18 mouse cellular contexts compared by ENCODE assay signal in the genomic region with DNA sequence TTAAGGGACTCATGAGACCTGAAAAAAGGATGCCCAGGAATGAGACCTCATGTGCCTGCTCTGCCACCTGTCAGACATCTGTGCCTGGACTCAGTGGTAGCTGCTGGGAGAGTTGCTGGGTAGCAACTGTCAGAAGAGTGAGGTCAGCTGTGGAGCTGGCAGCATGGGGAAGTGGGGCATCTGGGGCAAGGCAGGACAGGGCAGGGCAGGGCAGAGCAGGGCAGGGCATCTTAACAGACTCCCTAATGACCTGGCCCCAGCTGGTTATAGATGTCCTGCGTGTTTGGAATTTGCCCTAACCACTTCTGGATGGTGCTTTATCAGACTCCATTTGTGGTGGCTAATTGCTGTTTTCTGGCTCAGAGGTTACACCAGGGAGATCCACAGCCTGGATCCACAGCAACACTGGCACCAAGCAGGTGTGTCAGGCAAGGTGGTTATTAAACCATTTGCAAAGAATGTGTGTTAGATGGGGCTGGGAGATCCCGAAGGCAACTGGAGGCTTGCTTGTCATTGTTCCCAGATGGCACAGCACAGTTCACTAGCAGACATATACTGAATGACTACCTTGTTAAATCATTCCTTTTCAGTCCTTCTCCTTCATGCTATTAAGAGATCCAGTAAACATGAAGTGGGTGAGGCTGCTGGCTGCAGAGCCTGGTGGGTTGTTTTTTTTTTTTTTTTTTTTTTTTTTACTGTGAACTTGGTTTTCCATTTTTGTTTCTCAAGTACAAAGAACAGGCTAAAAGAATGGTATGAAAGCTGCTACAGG. TPM values are rescaled to one million over a fixed set of nuclear protein-coding genes. Genes with fewer than 3 reads are reported as not detected.
DNase-seq lines count a peak whose midpoint lies in the region; ATAC-seq and TF ChIP-seq lines count a peak whose summit lies in the region.
"Had no signal": no experiment of that assay in that cellular context is flagged by ENCODE, and none has a peak within 500 bp of the region (broad histone marks: within the 10 kb centered on the region; RNA-seq: fewer than 3 reads in every experiment).

No protein-coding gene starts in this region.

- no peaks in the 10 kb centered on the region for H3K79me2 ChIP-seq in MEL (ENCODE audit: control insufficient read depth, insufficient read depth, low read length, poor library complexity)

- H3K4me1 ChIP-seq in MEL (ENCODE audit: control insufficient read depth in 1 of 2, insufficient read depth in 2 of 2, low read length in 2 of 2), result peaks cover 14 to 19% of the 10 kb centered on the region in 2 experiments
- peaks cover 12% of the 10 kb centered on the region for H3K4me1 ChIP-seq in liver, embryonic 11.5 days (replicated peaks; ENCODE audit: control insufficient read depth, insufficient read depth, low read length)
- H3K4me1 ChIP-seq: lung, embryonic 15.5 days had no signal

- ATAC-seq in common myeloid progenitor, adult 5-6 weeks (replicated peaks; ENCODE audit: low read depth, poor library complexity, severe bottlenecking), result peak; percentile 45; the same call in 1 of the 2 replicates
- ATAC-seq in megakaryocyte, adult 5-6 weeks (ENCODE audit: poor library complexity, severe bottlenecking), result peak; percentile 88
- no peak for ATAC-seq in liver, embryonic 11.5 days (replicated peaks; ENCODE audit: low FRiP score)
- ATAC-seq: hindbrain, postnatal 0 days had no signal

- WGBS in liver, embryonic 11.5 days, result 67% methylated on average over 2 of the region's 2 CpGs

- TF ChIP-seq RAD21 in MEL (IDR thresholded peaks at IDR 0.05; ENCODE audit: low read depth, low read length), result no peak

- H3K36me3 ChIP-seq in MEL (ENCODE audit: control insufficient read depth in 1 of 2, insufficient read depth in 2 of 2, low read length in 2 of 2), result peaks cover 0 to 25% of the 10 kb centered on the region in 2 experiments; a peak in 2 of 4 replicates
- no peaks in the 10 kb centered on the region for H3K36me3 ChIP-seq in liver, embryonic 11.5 days (ENCODE audit: control insufficient read depth, insufficient read depth, low read length)
- H3K36me3 ChIP-seq: heart, embryonic 10.5 days; lung, embryonic 15.5 days had no signal

- no peak overlapping the region for H3K4me3 ChIP-seq in MEL (ENCODE audit: control insufficient read depth in 1 of 2, insufficient read depth in 1 of 2, low read depth in 2 of 2, low read length in 2 of 2)
- H3K4me3 ChIP-seq in liver, embryonic 11.5 days (ENCODE audit: low read depth, low read length), result no peak overlapping the region
- H3K4me3 ChIP-seq: heart, embryonic 10.5 days; lung, embryonic 15.5 days had no signal

- no peak overlapping the region for H3K27ac ChIP-seq in MEL (ENCODE audit: control insufficient read depth, low read depth, low read length)
- H3K27ac ChIP-seq in liver, embryonic 11.5 days (ENCODE audit: low read depth, low read length), result no peak overlapping the region
- H3K27ac ChIP-seq: heart, embryonic 10.5 days; hindbrain, postnatal 0 days; lung, embryonic 15.5 days had no signal

- no peak for TF ChIP-seq EP300 in MEL (IDR thresholded peaks at IDR 0.05; ENCODE audit: low read depth in 1 of 2, low read length in 2 of 2)

- intact Hi-C loops in gastrocnemius, postnatal 14 days (cut with DNase I; ENCODE audit: low total_unique reads), result no loop called here
- intact Hi-C loops in gastrocnemius, postnatal 36 days (cut with DNase I), result no loop called here

- H3K9me3 ChIP-seq in MEL (replicated peaks; ENCODE audit: insufficient read depth, low read length), result no peaks in the 10 kb centered on the region
- H3K9me3 ChIP-seq in liver, embryonic 11.5 days (ENCODE audit: control insufficient read depth, low read length), result no peaks in the 10 kb centered on the region
- H3K9me3 ChIP-seq: heart, embryonic 10.5 days; lung, embryonic 15.5 days had no signal

- no peak for TF ChIP-seq CTCF in MEL (IDR thresholded peaks at IDR 0.05 in 2 of 3, conservative IDR thresholded peaks at IDR 0.05 in 1 of 3; ENCODE audit: control insufficient read depth in 1 of 3, insufficient read depth in 1 of 3, low read depth in 2 of 3, low read length in 3 of 3, poor library complexity in 1 of 3, severe bottlenecking in 1 of 3)

- DNase-seq in gastrocnemius, postnatal 14 days, result peak; percentile 36
- no peak for DNase-seq in gastrocnemius, postnatal 36 days
- DNase-seq in MEL (ENCODE audit: low read depth, low spot score), result no peak
- no peak for DNase-seq in thymus, postnatal 10 days (ENCODE audit: low spot score in 2 of 2)
- DNase-seq in liver, embryonic 11.5 days (ENCODE audit: low spot score), result no peak
- DNase-seq in urinary bladder, postnatal 14 days (ENCODE audit: low spot score), result no peak
- DNase-seq: adrenal gland, adult 2 months; cerebellum, adult 18-20 months; heart, postnatal 4 days; kidney, adult 9 months; thymus, postnatal 4 days had no signal

- TF ChIP-seq POLR2A in MEL (IDR thresholded peaks at IDR 0.05; ENCODE audit: control insufficient read depth in 1 of 2, insufficient read depth in 1 of 2, low read depth in 1 of 2, low read length in 2 of 2, poor library complexity in 1 of 2), result no peak

- no peak overlapping the region for H3K4me2 ChIP-seq in liver, embryonic 11.5 days
- H3K4me2 ChIP-seq: lung, embryonic 15.5 days had no signal

- H3K9ac ChIP-seq in MEL (ENCODE audit: control insufficient read depth, low read depth, low read length, poor library complexity, severe bottlenecking), result no peak overlapping the region
- no peak overlapping the region for H3K9ac ChIP-seq in liver, embryonic 11.5 days (ENCODE audit: low read depth, low read length)
- H3K9ac ChIP-seq: lung, embryonic 15.5 days had no signal

- no peaks in the 10 kb centered on the region for H3K27me3 ChIP-seq in MEL (ENCODE audit: control insufficient read depth in 1 of 2, insufficient read depth in 2 of 2, low read length in 2 of 2)
- H3K27me3 ChIP-seq in liver, embryonic 11.5 days (replicated peaks; ENCODE audit: control insufficient read depth, insufficient read depth, low read length), result no peaks in the 10 kb centered on the region
- H3K27me3 ChIP-seq: lung, embryonic 15.5 days had no signal

TF ChIP-seq in MEL, 35 proteins besides CTCF, POLR2A, EP300 and RAD21:
- TF ChIP-seq TCF12 (IDR thresholded peaks at IDR 0.05; ENCODE audit: low read depth, low read length) (no peak), ZNF384 (IDR thresholded peaks at IDR 0.05; ENCODE audit: low read depth, low read length) (peak; percentile 43), CHD1 (IDR thresholded peaks at IDR 0.05; ENCODE audit: low read depth, low read length) (no peak)
TF ChIP-seq in MEL: peak in this region for 1.

RNA-seq across cellular contexts. Expression of a gene that starts 14.1 kb away (rescaled TPM):
- 1,000 to 10,000 TPM; 2,162 to 2,185 TPM for total RNA-seq in gastrocnemius, postnatal 14 days (2021)
- total RNA-seq in gastrocnemius, postnatal 36 days (2021), result 1,000 to 10,000 TPM; 1,946 to 2,068 TPM
- 444 and 518 TPM in 2 replicates for total RNA-seq in MEL (2012; rRNA removed)
- 1,000 to 10,000 TPM; 2,118 to 2,175 TPM for polyA plus RNA-seq in MEL (2012; ENCODE audit: insufficient read depth in 1 of 2, insufficient read length in 2 of 2, low read depth in 1 of 2, low replicate concordance in 2 of 2, missing spikeins in 1 of 2)
- total RNA-seq in common myeloid progenitor, adult 5-6 weeks (2017), result 695 and 890 TPM in 2 replicates
- 1,271 and 1,296 TPM in 2 replicates for total RNA-seq in megakaryocyte, adult 5-6 weeks (2015)
- total RNA-seq in megakaryocyte, adult 5-6 weeks (2017), result 513 and 615 TPM in 2 replicates
- 3,796 and 3,887 TPM in 2 replicates for polyA plus RNA-seq in liver, embryonic 11.5 days (2014; fragmentation: Nextera tagmentation; extraction: Ambion mirVana)

RNA-seq across cellular contexts. Expression of a gene that starts 35.2 kb away (rescaled TPM):
- under 1 TPM; 0.29 to 0.41 TPM for total RNA-seq in gastrocnemius, postnatal 14 days (2021)
- under 1 TPM in 1 of 2 experiments, not detected in 1; 0.15 TPM for total RNA-seq in gastrocnemius, postnatal 36 days (2021)
- total RNA-seq in MEL (2012; rRNA removed), result not detected in 2 replicates
- polyA plus RNA-seq in MEL (2012; ENCODE audit: insufficient read depth in 1 of 2, insufficient read length in 2 of 2, low read depth in 1 of 2, low replicate concordance in 2 of 2, missing spikeins in 1 of 2), result under 1 TPM in 1 of 2 experiments, not detected in 1; 0.08 TPM
- not detected in 2 replicates for total RNA-seq in common myeloid progenitor, adult 5-6 weeks (2017)
- total RNA-seq in megakaryocyte, adult 5-6 weeks (2015), result not detected in 2 replicates
- not detected in 2 replicates for total RNA-seq in megakaryocyte, adult 5-6 weeks (2017)
- 0.31 and 0.59 TPM in 2 replicates for polyA plus RNA-seq in liver, embryonic 11.5 days (2014; fragmentation: Nextera tagmentation; extraction: Ambion mirVana)
- total RNA-seq: heart, postnatal 4 days; liver, adult 2 months had no signal

RNA-seq across cellular contexts. Expression of a gene that starts 35.2 kb away (rescaled TPM):
- 10 to 100 TPM in 1 of 2 experiments, 1 to 10 TPM in 1; 7.4 to 11.6 TPM for total RNA-seq in gastrocnemius, postnatal 14 days (2021)
- total RNA-seq in gastrocnemius, postnatal 36 days (2021), result 1 to 10 TPM; 4.5 to 4.6 TPM
- 0.52 and 1.0 TPM in 2 replicates for total RNA-seq in MEL (2012; rRNA removed)
- 1 to 10 TPM in 1 of 2 experiments, not detected in 1; 1.4 TPM for polyA plus RNA-seq in MEL (2012; ENCODE audit: insufficient read depth in 1 of 2, insufficient read length in 2 of 2, low read depth in 1 of 2, low replicate concordance in 2 of 2, missing spikeins in 1 of 2)
- total RNA-seq in common myeloid progenitor, adult 5-6 weeks (2017), result 8.1 and 8.8 TPM in 2 replicates
- total RNA-seq in megakaryocyte, adult 5-6 weeks (2015), result 3.1 and 5.6 TPM in 2 replicates
- total RNA-seq in megakaryocyte, adult 5-6 weeks (2017), result 7.1 and 11.8 TPM in 2 replicates
- 133 and 137 TPM in 2 replicates for polyA plus RNA-seq in liver, embryonic 11.5 days (2014; fragmentation: Nextera tagmentation; extraction: Ambion mirVana)
- total RNA-seq: neutrophil, adult 5-6 weeks had no signal
